Mouse (Mus musculus): ENCODE results near the gene Krtap26-1. TPM values are rescaled to one million over a fixed set of nuclear protein-coding genes. Genes with fewer than 3 reads are reported as not detected.

The Krtap26-1 gene
- total RNA-seq (2021), result not detected

DNA sequence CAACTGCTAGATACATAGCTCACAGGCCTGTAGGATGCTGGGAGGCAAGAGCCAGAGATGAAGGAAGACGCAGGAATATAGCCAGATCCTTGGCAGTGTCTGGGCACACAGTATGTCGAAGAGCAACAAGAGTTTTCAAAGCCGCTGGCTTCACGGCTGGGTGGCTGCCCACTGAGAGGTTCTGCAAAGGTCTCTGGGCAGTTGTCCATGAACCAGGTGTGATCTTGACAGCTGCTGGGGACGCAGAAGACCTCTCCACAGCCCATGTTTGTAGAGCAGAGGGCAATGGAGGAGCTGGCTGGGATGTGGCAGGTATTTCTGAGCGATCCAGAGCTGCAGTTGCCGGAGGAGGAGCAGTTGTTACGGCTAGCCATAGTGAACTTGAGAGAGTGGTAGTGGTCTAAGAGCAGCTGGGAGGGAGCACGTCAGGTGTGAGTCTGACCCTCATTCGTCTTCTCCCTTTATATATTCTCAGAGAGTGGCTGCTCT lies at the start of gene Krtap26-1:
Gene Krtap26-1, minus strand, starts transcription at position 439 of the 489 bp plus-strand sequence.
- intact Hi-C loops (cut with DNase I), result no loop called here
- DNase-seq (ENCODE audit: low spot score in 2 of 2), result no peak

DNA sequence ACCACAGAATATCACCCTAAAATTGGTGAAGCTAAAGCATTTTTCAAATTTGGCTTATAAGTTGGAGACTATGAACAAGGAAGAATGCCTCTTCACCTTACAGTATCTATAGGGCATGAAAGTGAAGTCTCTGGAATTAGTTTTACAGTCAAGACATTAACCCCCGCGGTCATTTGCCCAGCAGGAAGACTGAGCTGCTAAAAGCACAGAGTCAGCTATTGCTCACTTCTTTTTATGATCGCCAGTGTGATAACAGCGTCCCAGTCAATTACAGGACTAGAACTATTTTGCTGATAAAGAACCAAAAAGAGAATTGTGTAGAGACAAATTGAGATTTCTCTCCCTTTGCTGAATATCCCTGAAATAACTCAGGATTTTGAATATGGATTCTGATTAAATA lies 48.7 kb upstream of the Krtap26-1 start:
- intact Hi-C loops (cut with DNase I), result no loop called here
- no peak for DNase-seq (ENCODE audit: low spot score in 2 of 2)

DNA sequence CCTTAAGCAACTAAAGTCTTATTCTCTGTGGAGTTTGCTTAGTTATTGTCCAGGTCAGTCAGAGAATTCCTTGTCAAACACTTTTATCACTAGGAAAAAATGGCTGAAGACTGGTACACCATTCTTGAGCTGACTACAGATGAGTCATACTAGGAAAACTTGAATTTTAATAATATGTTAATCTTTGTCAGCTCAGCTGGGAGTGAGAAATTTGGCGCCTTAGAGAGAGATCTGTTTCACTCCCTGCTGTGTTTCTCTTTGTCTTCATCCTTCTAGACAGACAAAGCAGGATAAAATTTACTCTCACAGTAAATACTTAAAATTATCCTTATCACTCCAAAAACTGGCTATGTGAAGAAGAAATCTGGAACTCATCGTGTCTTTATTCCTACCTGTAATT lies 33.7 kb upstream of the Krtap26-1 start:
- peak in 1 of 2 experiments; percentile 41 for DNase-seq (ENCODE audit: low spot score in 2 of 2)
- intact Hi-C loops (cut with DNase I), result no loop called here

DNA sequence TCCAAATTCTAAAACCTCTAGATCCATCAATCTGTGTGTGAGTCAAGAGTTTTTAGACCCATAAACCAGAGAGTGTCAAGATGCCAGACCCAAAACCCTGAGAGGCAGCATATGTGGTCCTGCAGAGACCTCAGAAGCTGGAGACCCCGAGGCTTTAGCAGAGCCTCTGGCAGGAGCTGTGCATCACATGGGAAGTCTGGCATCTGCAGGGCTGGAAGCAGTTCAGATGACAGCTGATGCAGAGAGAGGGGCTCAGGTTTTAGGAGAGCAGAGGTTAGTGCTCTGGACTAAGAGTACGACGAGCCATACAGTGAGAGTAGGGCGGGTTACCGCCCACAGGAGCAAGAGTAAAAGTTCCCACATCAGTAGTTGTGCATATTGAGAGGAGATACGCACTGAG lies 31.5 kb upstream of the Krtap26-1 start:
- DNase-seq (ENCODE audit: low spot score in 2 of 2), result no peak
- intact Hi-C loops (cut with DNase I), result no loop called here

DNA sequence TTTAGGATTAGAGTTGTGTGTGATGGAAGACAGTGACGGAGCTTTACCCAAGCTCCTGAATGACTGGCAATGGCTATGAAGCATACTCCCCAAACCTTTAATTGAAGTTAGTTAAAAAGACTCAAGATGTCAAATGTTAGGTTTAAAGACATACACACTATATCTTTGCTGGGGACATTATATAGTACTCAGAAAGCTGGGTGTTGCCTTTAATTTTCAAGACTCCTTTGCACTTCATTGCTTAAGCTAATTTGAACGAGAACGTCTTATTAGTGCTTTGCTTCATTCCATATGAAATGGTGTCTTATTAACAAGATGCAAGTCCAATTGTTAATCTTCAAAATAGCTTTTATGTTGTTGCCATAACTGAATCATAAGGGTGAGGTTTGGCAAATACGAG lies 24.0 kb upstream of the Krtap26-1 start, which contains the start of gene Krtap27-1:
Gene Krtap27-1, minus strand, starts transcription at position 101 of the 400 bp plus-strand sequence.
- intact Hi-C loops (cut with DNase I), result no loop called here

DNA sequence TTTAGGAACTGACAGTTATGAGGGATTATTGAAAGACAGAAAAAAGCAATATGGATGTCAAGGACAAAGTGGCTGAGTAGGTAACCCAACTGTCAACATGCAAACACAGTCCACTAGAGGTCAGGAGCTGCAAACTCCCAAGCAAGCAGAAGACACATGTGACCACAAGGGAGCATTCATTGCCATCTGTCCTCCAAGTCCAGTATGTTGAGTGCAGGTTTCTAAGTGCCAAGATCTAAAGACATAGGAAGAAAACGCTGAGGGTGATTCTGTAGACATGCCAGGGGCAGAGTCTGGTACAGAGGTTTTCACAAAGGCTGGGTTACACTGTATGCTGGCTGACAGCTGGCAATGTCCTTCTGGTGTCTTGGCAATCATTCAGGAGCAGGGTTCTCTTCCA lies 9.8 kb upstream of the Krtap26-1 start:
- DNase-seq (ENCODE audit: low spot score in 2 of 2), result no peak
- intact Hi-C loops (cut with DNase I), result no loop called here

More for the DNA sequence above, 24.0 kb upstream of the Krtap26-1 start, which contains the start of gene Krtap27-1:
- DNase-seq (ENCODE audit: low spot score in 2 of 2), result no peak

DNA sequence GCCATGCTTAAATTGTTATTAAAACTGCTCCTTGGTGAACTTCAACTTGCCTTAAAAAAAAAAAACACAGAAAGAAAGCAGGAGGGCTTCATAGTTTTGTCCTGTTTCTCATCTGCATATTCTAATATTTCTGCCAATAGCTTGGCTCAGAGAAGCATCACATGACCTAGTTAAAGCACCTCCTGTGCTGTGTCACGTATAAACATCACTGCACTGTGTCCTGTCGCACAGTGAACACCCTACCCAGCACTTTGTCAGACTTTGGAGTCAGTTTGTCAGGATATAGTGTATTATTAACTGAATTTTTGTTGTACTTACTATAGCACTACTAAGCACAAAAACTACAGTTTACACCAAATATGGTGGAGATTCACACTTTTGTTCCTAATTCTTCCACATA lies 4.4 kb upstream of the Krtap26-1 start:
- intact Hi-C loops (cut with DNase I), result no loop called here
- DNase-seq (ENCODE audit: low spot score in 2 of 2), result no peak

DNA sequence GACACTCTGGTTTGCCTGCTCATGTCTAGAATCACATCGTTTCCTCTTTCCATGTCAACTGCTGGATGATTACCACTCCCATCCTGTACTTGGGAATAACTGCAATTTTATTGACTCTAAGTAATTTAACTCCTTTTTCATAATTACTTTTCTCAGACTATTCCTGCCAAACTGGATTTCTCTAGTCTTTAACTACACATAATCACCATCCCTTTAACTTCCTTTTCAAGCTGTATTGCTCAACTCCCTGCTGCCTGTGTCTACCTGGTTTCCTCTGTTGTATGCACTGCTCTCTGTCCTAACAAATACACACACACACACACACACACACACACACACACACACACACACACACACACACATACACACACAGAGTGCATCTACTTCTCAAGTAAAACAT lies 3.5 kb upstream of the Krtap26-1 start:
- no peak for DNase-seq (ENCODE audit: low spot score in 2 of 2)
- intact Hi-C loops (cut with DNase I), result no loop called here

DNA sequence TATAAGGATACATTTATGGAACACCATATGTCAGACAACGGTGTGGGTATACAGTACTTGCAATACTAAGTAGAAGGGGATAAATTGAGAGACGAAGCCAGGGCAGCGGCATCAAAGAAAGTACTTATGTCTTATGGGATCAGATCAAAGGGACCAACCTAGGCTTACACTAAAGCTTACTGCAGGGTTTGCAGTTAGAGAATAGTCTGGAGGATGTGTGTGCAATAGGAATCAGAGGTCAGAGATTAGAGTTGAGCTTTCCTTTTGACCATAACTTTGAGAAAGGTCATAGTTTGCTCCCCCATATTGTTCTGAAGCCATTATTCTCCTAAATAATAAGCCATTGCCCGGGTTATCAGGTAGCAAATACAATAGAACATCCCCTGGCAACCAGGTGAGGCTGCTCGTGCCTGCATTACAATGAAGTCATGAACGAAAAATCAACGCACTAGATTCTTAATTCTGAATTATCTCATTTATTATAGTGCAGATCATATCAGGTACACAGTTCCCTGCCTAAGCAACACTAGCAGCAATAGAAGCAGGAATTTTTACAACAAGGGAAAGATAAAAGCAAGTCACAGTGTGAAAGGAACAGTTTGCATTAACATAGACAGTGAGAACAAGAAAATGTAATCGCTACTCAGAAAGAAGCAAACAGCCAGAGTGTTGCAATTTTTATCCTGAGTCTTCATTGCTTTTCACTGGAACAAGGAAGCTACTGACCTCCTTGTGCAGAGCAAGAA lies 1.1 kb downstream of the Krtap26-1 start:
- intact Hi-C loops (cut with DNase I), result no loop called here
- no peak for DNase-seq (ENCODE audit: low spot score in 2 of 2)

DNA sequence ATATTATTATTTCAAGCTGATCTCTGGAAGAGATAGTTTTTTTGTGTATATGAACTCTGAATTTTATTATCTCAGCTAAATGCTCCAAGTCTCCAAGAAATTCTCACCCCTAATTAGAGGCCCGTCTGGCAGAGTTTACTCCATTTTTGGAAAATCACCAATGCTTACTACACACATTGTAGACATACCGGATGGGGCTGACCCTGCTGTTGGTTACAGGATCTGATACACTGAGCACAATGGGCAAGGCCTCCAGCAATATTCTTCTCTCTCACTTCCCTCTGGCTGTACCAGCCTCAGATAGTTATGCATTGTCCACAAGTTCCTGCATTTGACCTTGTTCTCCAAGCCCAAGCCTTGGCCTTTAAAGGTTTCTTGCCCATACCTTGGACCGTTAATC lies 7.5 kb downstream of the Krtap26-1 start:
- intact Hi-C loops (cut with DNase I), result no loop called here
- DNase-seq (ENCODE audit: low spot score in 2 of 2), result no peak

DNA sequence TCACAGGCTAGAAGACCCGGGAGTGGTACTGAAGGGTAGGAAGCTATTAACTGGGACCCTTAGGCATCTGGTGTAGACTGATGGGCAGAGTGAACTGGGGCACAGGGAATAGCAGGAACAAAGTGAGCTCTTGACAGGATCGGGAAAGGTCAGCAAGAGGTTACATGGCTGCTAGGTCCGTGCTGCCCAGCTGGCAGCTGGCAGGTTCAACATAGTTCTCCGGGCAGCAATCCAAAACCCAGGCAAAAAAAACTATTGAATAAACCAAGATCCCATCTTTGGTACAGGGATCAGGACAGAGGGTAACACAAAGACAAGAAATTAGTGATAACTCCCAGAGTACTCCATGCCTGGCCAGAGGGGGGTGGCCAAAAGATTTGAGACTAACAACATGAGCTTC lies 12.5 kb downstream of the Krtap26-1 start:
- DNase-seq (ENCODE audit: low spot score in 2 of 2), result no peak
- intact Hi-C loops (cut with DNase I), result no loop called here

DNA sequence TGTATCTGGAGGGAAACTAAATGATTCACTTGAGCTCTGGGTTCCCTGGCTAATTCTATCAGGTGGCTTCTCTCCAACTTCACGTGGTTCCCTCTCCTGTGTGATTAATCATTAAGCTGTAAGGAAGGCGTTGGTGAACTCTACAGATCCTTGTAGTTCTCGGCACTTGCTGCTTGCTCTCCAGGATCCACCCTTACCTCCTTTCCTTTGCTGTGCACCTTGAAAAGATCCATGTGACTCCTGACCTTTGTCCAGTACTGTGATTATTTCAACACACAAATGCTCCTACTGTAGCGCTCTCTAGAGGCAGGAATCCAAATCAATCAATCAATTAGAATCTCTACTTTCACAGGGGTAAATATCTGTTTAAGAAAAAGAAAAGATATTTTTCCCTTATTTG lies 16.1 kb downstream of the Krtap26-1 start:
- intact Hi-C loops (cut with DNase I), result no loop called here

DNA sequence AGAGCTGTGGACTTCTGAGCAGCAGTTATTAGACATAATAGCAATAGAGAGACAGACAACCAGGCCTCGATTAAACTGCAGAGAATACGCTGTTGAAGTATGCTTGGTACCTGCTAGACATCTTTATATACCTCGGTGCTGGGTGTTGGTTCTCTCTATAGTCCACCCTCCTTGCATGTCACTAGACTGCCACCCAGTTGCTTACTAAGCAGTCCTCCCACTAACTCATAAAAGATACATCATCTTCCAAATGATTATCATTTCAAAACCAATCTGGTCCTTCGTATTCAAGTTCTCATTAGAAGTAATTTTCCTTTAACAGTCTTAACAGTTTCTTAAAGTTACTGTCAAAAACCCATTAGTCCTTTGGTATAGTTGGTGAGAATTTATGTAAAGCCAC lies 20.0 kb downstream of the Krtap26-1 start, which contains the start of gene 2310079G19Rik:
Gene 2310079G19Rik, minus strand, starts transcription at position 101 of the 400 bp plus-strand sequence.
- intact Hi-C loops (cut with DNase I), result no loop called here

More for the DNA sequence above, 16.1 kb downstream of the Krtap26-1 start:
- no peak for DNase-seq (ENCODE audit: low spot score in 2 of 2)

DNA sequence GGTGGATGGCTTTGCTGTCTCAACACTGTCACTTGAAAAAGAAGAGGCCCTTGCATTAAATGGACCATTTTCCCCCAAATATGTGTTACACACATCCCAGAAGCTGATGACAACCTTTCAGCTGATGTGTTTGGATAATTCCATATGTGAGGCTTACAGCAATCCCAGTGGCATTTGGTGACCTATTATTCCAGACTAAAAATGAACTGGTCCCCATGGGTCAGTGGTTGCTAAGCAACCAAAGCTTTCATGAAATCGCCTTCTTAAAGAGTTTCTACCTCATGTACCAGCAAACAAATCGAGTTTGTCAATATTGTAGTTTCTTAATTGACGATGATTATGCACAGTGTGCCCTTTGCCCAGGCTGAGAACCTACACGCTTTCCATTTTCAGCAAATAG lies 34.9 kb downstream of the Krtap26-1 start:
- DNase-seq (ENCODE audit: low spot score in 2 of 2), result no peak
- intact Hi-C loops (cut with DNase I), result no loop called here

More for the DNA sequence above, 20.0 kb downstream of the Krtap26-1 start, which contains the start of gene 2310079G19Rik:
- DNase-seq (ENCODE audit: low spot score in 2 of 2), result no peak

DNA sequence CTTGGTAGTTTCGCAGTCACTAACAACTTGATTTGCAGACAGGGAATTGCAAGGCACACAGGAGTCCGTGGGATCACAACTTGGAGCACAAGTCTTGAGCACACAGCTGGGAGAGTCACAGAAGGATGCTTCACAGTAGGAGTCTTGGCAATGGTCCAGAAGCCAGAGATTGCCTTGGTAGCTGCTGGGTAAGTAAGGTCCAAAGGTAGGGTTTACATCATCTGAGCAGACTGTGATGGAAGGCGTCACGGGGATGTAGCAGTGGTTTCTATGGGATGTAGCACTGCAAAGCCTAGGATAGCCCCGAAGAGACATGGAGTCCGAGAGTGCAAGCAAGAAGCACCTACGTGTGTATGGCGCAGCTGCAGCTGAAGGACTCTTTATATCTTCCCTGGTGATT lies 35.7 kb downstream of the Krtap26-1 start, which contains the start of gene Krtap24-1:
Gene Krtap24-1, minus strand, starts transcription at position 358 of the 400 bp plus-strand sequence.
- no peak for DNase-seq (ENCODE audit: low spot score in 2 of 2)
- intact Hi-C loops (cut with DNase I), result no loop called here

DNA sequence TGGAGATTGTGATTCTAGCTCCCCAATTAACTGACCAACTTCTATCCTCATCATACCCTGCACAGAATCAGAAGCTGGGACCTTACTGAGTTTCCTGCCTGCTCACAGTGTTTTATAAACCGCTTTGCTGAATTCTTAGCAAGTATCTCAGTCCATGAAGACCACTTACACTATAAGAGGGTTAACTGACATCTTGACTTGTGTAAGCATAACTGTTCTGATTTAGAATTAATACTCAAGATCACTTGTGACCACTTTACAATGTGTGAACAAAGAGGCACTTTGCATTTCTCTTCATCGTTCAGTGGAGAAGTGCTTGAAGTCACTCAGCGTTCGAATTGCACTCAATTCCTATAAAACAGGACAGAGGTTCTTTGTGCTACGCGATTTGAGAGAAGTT lies 43.0 kb downstream of the Krtap26-1 start:
- intact Hi-C loops (cut with DNase I), result no loop called here
- DNase-seq (ENCODE audit: low spot score in 2 of 2), result no peak

DNA sequence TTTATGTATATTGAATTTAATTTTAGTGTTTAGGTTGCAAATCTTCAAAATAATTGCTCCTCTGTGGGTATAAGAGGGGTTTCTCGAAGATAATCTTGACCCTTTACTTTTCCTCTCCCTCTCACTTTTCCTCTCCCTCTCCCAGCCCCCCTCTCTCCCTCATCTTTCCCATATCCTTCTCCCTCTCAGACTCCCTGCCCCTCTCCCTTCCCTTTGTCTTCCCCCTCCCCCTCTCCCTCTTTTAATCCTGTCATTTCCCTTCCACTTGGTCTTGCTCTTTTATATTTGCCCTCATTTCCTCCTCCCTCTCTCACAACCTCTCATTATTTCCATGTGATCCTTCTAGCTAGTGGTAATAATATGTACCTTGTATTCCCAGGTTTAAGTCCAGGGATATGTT lies 45.1 kb downstream of the Krtap26-1 start:
- no peak for DNase-seq (ENCODE audit: low spot score in 2 of 2)
- intact Hi-C loops (cut with DNase I), result no loop called here

DNA sequence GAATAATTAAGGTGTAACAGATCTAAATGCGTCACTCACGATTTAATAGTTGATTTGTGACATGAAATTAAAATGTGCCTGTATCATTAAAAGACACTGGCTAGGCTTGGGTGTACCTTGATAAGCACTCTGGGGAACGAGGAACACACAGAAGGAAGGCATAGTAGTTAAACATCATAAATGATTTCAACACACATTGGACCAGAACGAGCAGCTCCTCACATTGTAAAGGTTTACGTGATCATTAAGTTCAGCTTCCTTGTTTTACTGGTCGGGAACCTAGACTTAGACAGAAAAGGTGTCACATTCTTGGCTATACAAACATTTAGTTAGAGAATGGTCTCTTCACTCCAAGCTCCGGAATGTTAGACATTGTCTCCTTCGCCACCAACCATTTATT lies 47.3 kb downstream of the Krtap26-1 start:
- intact Hi-C loops (cut with DNase I), result no loop called here
- no peak for DNase-seq (ENCODE audit: low spot score in 2 of 2)

DNA sequence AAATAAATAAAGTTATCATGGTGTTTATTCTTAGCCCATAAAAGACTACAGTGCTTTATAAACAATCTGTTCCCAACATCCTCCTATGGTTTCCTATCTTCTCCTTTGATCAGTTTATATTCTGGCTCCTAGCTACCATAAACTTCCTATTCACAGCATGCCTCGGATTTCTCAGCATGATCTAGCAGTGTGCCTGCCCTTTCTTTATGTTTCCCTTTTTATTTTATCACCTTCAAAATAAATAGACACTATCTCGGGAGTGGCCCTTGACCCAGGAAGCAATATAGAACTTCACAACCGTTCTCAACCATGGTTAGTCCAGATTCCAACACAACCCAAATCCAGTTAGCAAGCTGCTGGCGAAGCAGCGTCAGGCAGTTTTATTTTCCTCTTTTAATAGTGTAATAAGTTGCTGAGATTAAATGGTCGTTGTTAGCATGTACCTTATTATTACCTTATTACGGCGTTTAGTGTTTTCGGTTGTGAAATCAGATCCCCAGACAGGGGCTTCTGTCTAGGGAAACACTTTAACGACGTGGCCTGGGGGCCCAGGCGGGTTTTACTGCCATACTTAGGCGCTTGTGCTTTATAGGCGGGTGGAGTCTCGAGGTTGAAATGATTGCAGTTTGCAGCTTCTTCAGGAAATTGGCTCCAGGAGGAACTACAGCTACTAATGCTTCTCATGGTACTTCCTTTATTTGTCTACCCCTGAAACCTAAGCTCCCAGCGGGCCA lies 47.9 kb downstream of the Krtap26-1 start:
- intact Hi-C loops (cut with DNase I), result no loop called here
- no peak for DNase-seq (ENCODE audit: low spot score in 2 of 2)

All from left cerebral cortex, postnatal 25 days (tissue).